Mouse (Mus musculus) forebrain, embryonic 10.5 days (tissue): ENCODE data around the gene Six4. TPM values are rescaled to one million over a fixed set of nuclear protein-coding genes. Genes with fewer than 3 reads are reported as not detected.
"Not testable (repeated sequence)": the region's sequence is repeated elsewhere in the genome, so short reads cannot be mapped to it uniquely, and the experiment has no call there.

Experiments
- DNase-seq: peaks from one replicate; pipeline ENCODE4 v3.0.0-alpha.2; 2017; ENCODE audit warnings: low spot score; ENCODE audit errors: extremely low spot score
- H3K27ac ChIP-seq: fragments of 300-500 bp; sonication (generic); 2 replicates; pipeline ENCODE4 v1.5.1; 2016; ENCODE audit warnings: mild to moderate bottlenecking
- H3K27me3 ChIP-seq: fragments of 300-500 bp; sonication (generic); 2 replicates; pipeline ENCODE4 v1.6.1; 2016; ENCODE audit warnings: mild to moderate bottlenecking; ENCODE audit not compliant: poor library complexity, severe bottlenecking
- H3K36me3 ChIP-seq: fragments of 300-500 bp; sonication (generic); replicated peaks from 2 replicates; pipeline ENCODE4 v1.6.1; 2016; ENCODE audit warnings: mild to moderate bottlenecking, moderate library complexity
- H3K4me1 ChIP-seq: fragments of 300-500 bp; sonication (generic); 2 replicates; pipeline ENCODE4 v1.6.1; 2016
- H3K4me3 ChIP-seq: fragments of 300-500 bp; sonication (generic); 2 replicates; pipeline ENCODE4 v1.5.1; 2016; ENCODE audit warnings: mild to moderate bottlenecking, moderate library complexity
- H3K9me3 ChIP-seq: fragments of 300-500 bp; sonication (generic); 2 replicates; pipeline ENCODE4 v1.6.1; 2016; ENCODE audit warnings: mild to moderate bottlenecking, moderate library complexity
- WGBS: fragments of 180-500 bp; shearing (Covaris S2); methylation state at CpG from one replicate; pipeline ENCODE4 v1.1.7; 2016; 5-methylcytosine and 5-hydroxymethylcytosine counted together
- polyA plus RNA-seq: library from polyadenylated mRNA; unstranded; fragments of >200 nt; fragmentation: Nextera tagmentation; extraction: Ambion mirVana; gene quantifications from 2 replicates; pipeline ENCODE4 v1.2.1, GENCODE M21; 2016

Gene Six4
- polyA plus RNA-seq, 1 experiment from 2014 or later, result 7.6 TPM

- DNase-seq, result peak; percentile 20
- 2% methylated on average over 23 of the region's 23 CpGs for WGBS
- Histone ChIP-seq H3K27ac (peak overlapping the region; percentile 94), H3K27me3 (peaks cover 20% of the 10 kb centered on the region), H3K9me3 (no peaks in the 10 kb centered on the region), H3K4me3 (peak overlapping the region; percentile 84), H3K36me3 (peaks cover 37% of the 10 kb centered on the region), H3K4me1 (peaks cover 34% of the 10 kb centered on the region)
Observed at GRCm38 (mm10) chr12:73110431-73111111, 2.7 kb downstream of the Six4 start.

- no peak overlapping the region for H3K27ac ChIP-seq
- peaks cover 8% of the 10 kb centered on the region; the same call in 1 of the 2 replicates for H3K27me3 ChIP-seq
- H3K9me3 ChIP-seq, result peaks cover 9% of the 10 kb centered on the region; the same call in 1 of the 2 replicates
- H3K4me1 ChIP-seq, result peaks cover 28% of the 10 kb centered on the region
- H3K36me3 ChIP-seq, result peaks cover 64% of the 10 kb centered on the region
- WGBS, result 79% methylated on average over 2 of the region's 2 CpGs
- no peak overlapping the region for H3K4me3 ChIP-seq
- DNase-seq, result no peak
Observed at GRCm38 (mm10) chr12:73107821-73108220, 5.4 kb downstream of the Six4 start.

DNA sequence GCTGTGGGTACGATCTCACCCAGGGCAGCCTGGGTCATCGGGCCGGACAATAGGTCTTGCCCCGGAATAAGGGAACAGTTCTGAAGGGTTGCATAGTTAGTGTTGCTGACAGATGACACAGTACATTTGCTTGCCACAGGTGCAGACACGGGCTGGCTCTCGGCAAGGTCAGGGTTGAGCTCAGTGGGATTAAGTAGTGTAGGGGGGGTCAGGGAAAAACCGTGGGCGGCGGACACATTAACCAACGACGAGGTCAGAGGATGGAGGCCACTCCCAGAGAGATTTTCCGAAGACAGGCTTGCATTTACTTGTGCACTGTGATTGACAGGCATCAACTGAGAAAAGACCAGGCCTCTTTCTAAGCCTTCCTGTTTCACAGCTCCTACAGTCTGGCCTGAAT lies 9.5 kb downstream of the Six4 start:
- Histone ChIP-seq H3K27ac (no peak overlapping the region), H3K4me3 (no peak overlapping the region), H3K9me3 (peaks cover 9% of the 10 kb centered on the region; the same call in 1 of the 2 replicates), H3K36me3 (peaks cover 90% of the 10 kb centered on the region), H3K27me3 (no peaks in the 10 kb centered on the region), H3K4me1 (0 out of 2 replicates have a peak, but pooled peaks cover 4% of the 10 kb centered on the region)
- DNase-seq, result no peak
- WGBS, result 87% methylated on average over 12 of the region's 12 CpGs

DNA sequence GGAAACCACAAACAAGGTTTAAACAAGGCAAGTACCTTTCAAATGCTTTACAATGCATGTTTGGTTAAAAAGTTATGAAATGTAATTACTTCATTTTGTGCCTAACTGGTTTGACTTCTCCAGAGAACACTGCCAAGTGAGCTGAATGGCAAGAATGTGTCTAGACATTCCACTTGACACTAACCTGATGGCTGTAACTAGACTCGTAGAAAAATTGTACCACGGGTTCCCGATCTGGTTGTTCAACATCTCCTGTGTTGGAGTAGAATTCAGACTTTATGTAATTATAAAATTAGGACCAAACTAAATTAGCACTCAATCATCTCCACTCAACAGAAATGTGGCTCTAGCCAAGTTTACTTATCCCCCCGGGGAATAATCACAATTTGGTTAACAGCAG lies 14.7 kb downstream of the Six4 start:
- Histone ChIP-seq H3K4me1 (no peaks in the 10 kb centered on the region), H3K36me3 (peaks cover 39% of the 10 kb centered on the region), H3K27ac (no peak overlapping the region), H3K27me3 (no peaks in the 10 kb centered on the region), H3K9me3 (peaks cover 5% of the 10 kb centered on the region; the same call in 1 of the 2 replicates), H3K4me3 (no peak overlapping the region)
- 92% methylated on average over 4 of the region's 4 CpGs for WGBS
- no peak for DNase-seq

- H3K27ac ChIP-seq, H3K9me3 ChIP-seq, H3K4me3 ChIP-seq, H3K4me1 ChIP-seq, H3K27me3 ChIP-seq, DNase-seq: not testable (repeated sequence)
- peaks cover 16% of the 10 kb centered on the region for H3K36me3 ChIP-seq
- 88% methylated on average over 5 of the region's 5 CpGs for WGBS
Observed at GRCm38 (mm10) chr12:73096177-73096576, 17.1 kb downstream of the Six4 start.

DNA sequence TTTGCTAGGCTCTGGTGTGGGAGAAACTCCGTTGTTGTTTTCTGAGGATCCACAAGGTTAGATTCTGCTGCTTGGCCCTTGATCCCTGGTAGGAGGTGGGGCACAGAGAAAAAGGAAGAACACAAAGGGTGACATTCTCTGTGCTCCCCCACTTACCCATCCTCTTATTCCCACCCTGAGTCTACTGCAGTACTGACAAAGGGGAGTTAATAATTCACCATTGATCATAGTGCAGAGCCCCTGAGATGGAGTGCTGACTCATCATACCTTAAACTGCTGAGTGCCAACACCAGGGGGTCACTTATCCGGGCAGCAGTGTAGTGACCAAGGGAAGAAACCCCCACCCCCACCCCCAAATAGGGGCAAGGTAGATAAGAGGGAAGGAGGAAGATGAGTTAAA lies 18.7 kb downstream of the Six4 start:
- WGBS, result 54% methylated on average over 2 of the region's 2 CpGs
- no peak overlapping the region for H3K4me3 ChIP-seq
- no peaks in the 10 kb centered on the region for H3K9me3 ChIP-seq
- no peak overlapping the region for H3K27ac ChIP-seq
- DNase-seq, result no peak
- no peaks in the 10 kb centered on the region for H3K27me3 ChIP-seq
- H3K36me3 ChIP-seq, result peaks cover 3% of the 10 kb centered on the region; the same call in 1 of the 2 replicates
- no peaks in the 10 kb centered on the region for H3K4me1 ChIP-seq

DNA sequence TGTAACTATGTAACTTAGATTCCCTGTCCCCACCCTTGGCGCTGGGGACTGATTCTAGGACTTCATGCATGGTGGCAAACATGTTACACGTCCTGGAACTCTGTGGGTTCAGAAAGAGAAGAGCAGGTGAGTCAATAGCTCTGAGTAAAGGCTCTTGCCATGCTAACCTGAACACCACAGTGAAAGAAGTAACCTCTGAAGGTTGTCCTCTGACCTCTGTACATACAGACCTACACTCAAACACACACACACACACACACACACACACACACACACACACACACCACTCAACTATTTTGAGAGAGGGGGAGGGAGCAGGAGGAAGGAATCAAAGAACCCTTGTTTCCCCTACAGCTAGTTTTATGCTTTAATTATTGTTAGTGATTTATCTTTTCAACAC lies 19.1 kb downstream of the Six4 start:
- Histone ChIP-seq H3K36me3 (peaks cover 3% of the 10 kb centered on the region; the same call in 1 of the 2 replicates), H3K27me3 (no peaks in the 10 kb centered on the region), H3K4me1 (no peaks in the 10 kb centered on the region), H3K27ac (no peak overlapping the region), H3K9me3 (no peaks in the 10 kb centered on the region), H3K4me3 (no peak overlapping the region)
- DNase-seq, result no peak
- WGBS, result 74% methylated on average over 2 of the region's 2 CpGs

- Histone ChIP-seq H3K9me3 (no peaks in the 10 kb centered on the region), H3K4me3 (no peak overlapping the region), H3K4me1 (peaks cover 2% of the 10 kb centered on the region), H3K36me3 (no peaks in the 10 kb centered on the region), H3K27me3 (no peaks in the 10 kb centered on the region), H3K27ac (no peak overlapping the region)
- WGBS, result 86% methylated on average over 7 of the region's 7 CpGs
- no peak for DNase-seq
Observed at GRCm38 (mm10) chr12:73090672-73091335, 22.5 kb downstream of the Six4 start.

- no peaks in the 10 kb centered on the region for H3K36me3 ChIP-seq
- 68% methylated on average over 5 of the region's 5 CpGs for WGBS
- H3K27ac ChIP-seq, result no peak overlapping the region
- no peak overlapping the region for H3K4me3 ChIP-seq
- H3K9me3 ChIP-seq, result no peaks in the 10 kb centered on the region
- peaks cover 3% of the 10 kb centered on the region for H3K4me1 ChIP-seq
- no peak for DNase-seq
- H3K27me3 ChIP-seq, result no peaks in the 10 kb centered on the region
Observed at GRCm38 (mm10) chr12:73088911-73089310, 24.3 kb downstream of the Six4 start.

- H3K9me3 ChIP-seq, result no peaks in the 10 kb centered on the region
- no peak overlapping the region for H3K27ac ChIP-seq
- WGBS, result 80% methylated on average over 5 of the region's 5 CpGs
- no peaks in the 10 kb centered on the region for H3K36me3 ChIP-seq
- peaks cover 3% of the 10 kb centered on the region for H3K4me1 ChIP-seq
- no peak overlapping the region for H3K4me3 ChIP-seq
- DNase-seq, result no peak
- H3K27me3 ChIP-seq, result no peaks in the 10 kb centered on the region
Observed at GRCm38 (mm10) chr12:73088500-73088899, 24.8 kb downstream of the Six4 start.

- WGBS, result 85% methylated on average over 7 of the region's 7 CpGs
- no peak overlapping the region for H3K27ac ChIP-seq
- no peak overlapping the region for H3K4me3 ChIP-seq
- peaks cover 3% of the 10 kb centered on the region for H3K4me1 ChIP-seq
- DNase-seq, result no peak
- H3K27me3 ChIP-seq, result no peaks in the 10 kb centered on the region
- no peaks in the 10 kb centered on the region for H3K36me3 ChIP-seq
- no peaks in the 10 kb centered on the region for H3K9me3 ChIP-seq
Observed at GRCm38 (mm10) chr12:73087086-73087485, 26.2 kb downstream of the Six4 start.

- Histone ChIP-seq H3K27me3 (no peaks in the 10 kb centered on the region), H3K27ac (no peak overlapping the region), H3K4me1 (peaks cover 3% of the 10 kb centered on the region), H3K36me3 (no peaks in the 10 kb centered on the region), H3K4me3 (no peak overlapping the region), H3K9me3 (no peaks in the 10 kb centered on the region)
- WGBS, result 23% methylated on average over 11 of the region's 11 CpGs
- no peak for DNase-seq
Observed at GRCm38 (mm10) chr12:73085739-73086630, 27.3 kb downstream of the Six4 start.
